25 mouse cellular contexts compared by ENCODE assay signal in the genomic region with DNA sequence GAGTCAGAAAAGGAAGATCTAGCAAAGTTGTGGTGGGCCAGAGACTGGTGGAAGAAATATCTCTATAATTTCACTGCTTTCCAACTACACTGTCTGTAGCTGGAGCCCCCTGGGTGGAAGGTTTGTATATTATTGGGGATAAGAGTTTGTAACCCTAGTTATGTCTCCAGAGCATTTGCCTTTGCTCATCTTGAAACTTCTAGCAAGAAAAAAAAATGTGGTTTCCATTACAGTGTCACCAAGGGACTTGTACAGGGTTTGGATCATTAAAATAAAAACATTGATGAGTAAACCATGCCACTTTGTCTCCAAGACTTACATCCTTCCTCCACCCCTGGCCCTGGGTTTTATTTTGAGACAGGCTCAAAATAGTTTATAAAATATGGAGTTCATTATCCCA.
"Had no signal": no experiment of that assay in that cellular context is flagged by ENCODE, and none has a peak within 500 bp of the region (broad histone marks: within the 10 kb centered on the region; RNA-seq: fewer than 3 reads in every experiment).

No protein-coding gene starts in this region.

- ATAC-seq: hindbrain, postnatal 0 days; intestine, embryonic 16.5 days had no signal

- DNase-seq: gastrocnemius, postnatal 14 days; gastrocnemius, postnatal 36 days; heart, adult 2 months; heart, postnatal 14 days; heart, postnatal 36 days; kidney, adult 11 months; kidney, adult 2 months; kidney, adult 9 months; kidney, postnatal 10 days; kidney, postnatal 25 days; kidney, postnatal 4 days; liver; liver, embryonic 13.5 days had no signal

- H3K9me3 ChIP-seq: heart, embryonic 13.5 days; heart, embryonic 15.5 days; hindbrain, embryonic 13.5 days; hindbrain, embryonic 15.5 days; limb, embryonic 10.5 days; liver, embryonic 13.5 days; liver, embryonic 15.5 days had no signal

- H3K4me2 ChIP-seq: heart, embryonic 11.5 days; heart, embryonic 13.5 days; heart, embryonic 15.5 days; hindbrain, embryonic 13.5 days; hindbrain, embryonic 15.5 days; limb, embryonic 12.5 days; liver, embryonic 11.5 days; liver, embryonic 13.5 days; liver, embryonic 15.5 days had no signal

- H3K4me1 ChIP-seq: heart, embryonic 13.5 days; heart, embryonic 15.5 days; hindbrain, embryonic 13.5 days; hindbrain, embryonic 15.5 days; liver, embryonic 13.5 days; liver, embryonic 15.5 days had no signal

- H3K9ac ChIP-seq: heart, embryonic 13.5 days; heart, embryonic 15.5 days; hindbrain, embryonic 13.5 days; hindbrain, embryonic 15.5 days; limb, embryonic 12.5 days; liver, embryonic 13.5 days; liver, embryonic 15.5 days had no signal

- H3K36me3 ChIP-seq: heart, embryonic 15.5 days; hindbrain, embryonic 15.5 days; limb, embryonic 12.5 days; liver, embryonic 13.5 days; liver, embryonic 15.5 days had no signal

- H3K27ac ChIP-seq: heart, adult 2 months; heart, embryonic 13.5 days; heart, embryonic 15.5 days; hindbrain, embryonic 13.5 days; hindbrain, embryonic 15.5 days; hindbrain, postnatal 0 days; left cerebral cortex, adult 2 months; limb, embryonic 10.5 days; limb, embryonic 12.5 days; liver, embryonic 13.5 days; liver, embryonic 15.5 days had no signal

- H3K27me3 ChIP-seq: heart, embryonic 13.5 days; heart, embryonic 15.5 days; hindbrain, embryonic 13.5 days; hindbrain, embryonic 15.5 days; limb, embryonic 12.5 days; liver, embryonic 13.5 days; liver, embryonic 15.5 days had no signal

- H3K4me3 ChIP-seq: heart, adult 2 months; heart, embryonic 13.5 days; heart, embryonic 15.5 days; hindbrain, embryonic 13.5 days; hindbrain, embryonic 15.5 days; left cerebral cortex, adult 2 months; limb, embryonic 10.5 days; limb, embryonic 12.5 days; liver, embryonic 13.5 days; liver, embryonic 15.5 days had no signal
